Comparison of ENCODE assay signal across 23 mouse cellular contexts in genomic region chr8:126778131-126778530, GRCm38 (mm10).
"Had no signal": no experiment of that assay in that cellular context is flagged by ENCODE, and none has a peak within 500 bp of the region (broad histone marks: within the 10 kb centered on the region; RNA-seq: fewer than 3 reads in every experiment).

No protein-coding gene starts in this region.

- H3K4me2 ChIP-seq: heart, embryonic 11.5 days; heart, embryonic 13.5 days; heart, embryonic 15.5 days; hindbrain, embryonic 13.5 days; hindbrain, embryonic 15.5 days; kidney, embryonic 15.5 days; limb, embryonic 13.5 days had no signal

- DNase-seq: gastrocnemius, postnatal 10 days; gastrocnemius, postnatal 25 days; heart, postnatal 14 days; heart, postnatal 36 days; kidney, adult 11 months; kidney, adult 2 months; kidney, adult 9 months; kidney, postnatal 14 days; kidney, postnatal 36 days; layer of hippocampus, adult 9-11 months; layer of hippocampus, postnatal 36 days; left cerebral cortex, postnatal 4 days had no signal

- H3K9me3 ChIP-seq: heart, embryonic 13.5 days; heart, embryonic 15.5 days; hindbrain, embryonic 13.5 days; hindbrain, embryonic 15.5 days; kidney, embryonic 15.5 days; limb, embryonic 13.5 days had no signal

- H3K4me3 ChIP-seq: heart, embryonic 13.5 days; heart, embryonic 15.5 days; hindbrain, embryonic 13.5 days; hindbrain, embryonic 15.5 days; kidney, embryonic 15.5 days; limb, embryonic 13.5 days had no signal

- H3K9ac ChIP-seq: heart, embryonic 13.5 days; heart, embryonic 15.5 days; hindbrain, embryonic 13.5 days; hindbrain, embryonic 15.5 days; kidney, embryonic 15.5 days; limb, embryonic 13.5 days had no signal

- H3K4me1 ChIP-seq: heart, embryonic 13.5 days; heart, embryonic 15.5 days; hindbrain, embryonic 13.5 days; hindbrain, embryonic 15.5 days had no signal

- H3K36me3 ChIP-seq: heart, embryonic 13.5 days; heart, embryonic 15.5 days; hindbrain, embryonic 13.5 days; hindbrain, embryonic 15.5 days; kidney, embryonic 15.5 days; limb, embryonic 13.5 days had no signal

- H3K27ac ChIP-seq: heart, embryonic 13.5 days; heart, embryonic 15.5 days; hindbrain, embryonic 13.5 days; hindbrain, embryonic 15.5 days; hindbrain, postnatal 0 days; kidney, embryonic 15.5 days; kidney, postnatal 0 days; limb, embryonic 13.5 days had no signal

- ATAC-seq: forebrain, embryonic 16.5 days; hindbrain, postnatal 0 days; intestine, embryonic 16.5 days had no signal

- H3K27me3 ChIP-seq: heart, embryonic 13.5 days; hindbrain, embryonic 13.5 days; hindbrain, embryonic 15.5 days; kidney, embryonic 15.5 days; limb, embryonic 13.5 days had no signal
